Mouse (Mus musculus) urinary bladder, postnatal 25 days (tissue): ENCODE results near the gene Gm5134.

Experiments used
- DNase-seq: peaks from one replicate; pipeline ENCODE4 v3.0.0; 2022; ENCODE audit warnings: low spot score

Gm5134 gene

GRCm38 (mm10) chr10:75954381-75954811, at the start of gene Gm5134:
TSS of gene Gm5134 (plus strand) at chr10:75954514.
- no peak for DNase-seq

- DNase-seq = no peak
These were observed 47.4 kb upstream of the Gm5134 start for GRCm38 (mm10) chr10:75906882-75907281.

- no peak for DNase-seq
These were observed 43.6 kb upstream of the Gm5134 start for GRCm38 (mm10) chr10:75910698-75911097.

GRCm38 (mm10) chr10:75913013-75913589, 41.2 kb upstream of the Gm5134 start:
- no peak for DNase-seq

GRCm38 (mm10) chr10:75915557-75915956, 38.8 kb upstream of the Gm5134 start:
- no peak for DNase-seq

GRCm38 (mm10) chr10:75916840-75917239, 37.5 kb upstream of the Gm5134 start:
- no peak for DNase-seq

GRCm38 (mm10) chr10:75919026-75919425, 35.3 kb upstream of the Gm5134 start:
- DNase-seq = no peak

- peak; percentile 93 for DNase-seq
These were observed 33.1 kb upstream of the Gm5134 start, which contains the start of gene Smarcb1 for GRCm38 (mm10) chr10:75921026-75921725. TSS of gene Smarcb1 (minus strand) at chr10:75921617.

- no peak for DNase-seq
These were observed 32.4 kb upstream of the Gm5134 start for GRCm38 (mm10) chr10:75921726-75922560.

GRCm38 (mm10) chr10:75924324-75924723, 30.0 kb upstream of the Gm5134 start:
- DNase-seq = no peak

GRCm38 (mm10) chr10:75926396-75926795, 27.9 kb upstream of the Gm5134 start:
- DNase-seq = no peak

- DNase-seq = no peak
These were observed 24.0 kb upstream of the Gm5134 start for GRCm38 (mm10) chr10:75930304-75930703.

GRCm38 (mm10) chr10:75931311-75931710, 23.0 kb upstream of the Gm5134 start:
- no peak for DNase-seq

- DNase-seq = peak; percentile 61
These were observed 22.1 kb upstream of the Gm5134 start for GRCm38 (mm10) chr10:75932081-75932678.

GRCm38 (mm10) chr10:75932891-75933290, 21.4 kb upstream of the Gm5134 start, which contains the start of gene Chchd10:
TSS of gene Chchd10 (plus strand) at chr10:75933130.
- no peak for DNase-seq

GRCm38 (mm10) chr10:75934991-75935390, 19.3 kb upstream of the Gm5134 start:
- no peak for DNase-seq

- peak; percentile 49 for DNase-seq
These were observed 18.4 kb upstream of the Gm5134 start, which contains the start of gene Mmp11 for GRCm38 (mm10) chr10:75935680-75936541. TSS of gene Mmp11 (minus strand) at chr10:75936496.

GRCm38 (mm10) chr10:75936909-75937667, 17.2 kb upstream of the Gm5134 start:
- DNase-seq = no peak

- no peak for DNase-seq
These were observed 16.3 kb upstream of the Gm5134 start for GRCm38 (mm10) chr10:75937851-75938643.
